Mouse (Mus musculus): Measurements from ENCODE around the gene Decr2.

Decr2 gene

GRCm38 (mm10) chr17:26057787-26058567 is 32.2 kb downstream of the Decr2 start:
- no peak for DNase-seq (ENCODE audit: low read depth, low spot score)

GRCm38 (mm10) chr17:26057278-26057677 is 32.9 kb downstream of the Decr2 start:
- DNase-seq (ENCODE audit: low read depth, low spot score), result no peak

GRCm38 (mm10) chr17:26055164-26055563 is 35.0 kb downstream of the Decr2 start:
- DNase-seq (ENCODE audit: low read depth, low spot score), result no peak

GRCm38 (mm10) chr17:26054133-26054845 is 35.8 kb downstream of the Decr2 start:
- no peak for DNase-seq (ENCODE audit: low read depth, low spot score)

GRCm38 (mm10) chr17:26052706-26053105 is 37.4 kb downstream of the Decr2 start:
- no peak for DNase-seq (ENCODE audit: low read depth, low spot score)

DNA sequence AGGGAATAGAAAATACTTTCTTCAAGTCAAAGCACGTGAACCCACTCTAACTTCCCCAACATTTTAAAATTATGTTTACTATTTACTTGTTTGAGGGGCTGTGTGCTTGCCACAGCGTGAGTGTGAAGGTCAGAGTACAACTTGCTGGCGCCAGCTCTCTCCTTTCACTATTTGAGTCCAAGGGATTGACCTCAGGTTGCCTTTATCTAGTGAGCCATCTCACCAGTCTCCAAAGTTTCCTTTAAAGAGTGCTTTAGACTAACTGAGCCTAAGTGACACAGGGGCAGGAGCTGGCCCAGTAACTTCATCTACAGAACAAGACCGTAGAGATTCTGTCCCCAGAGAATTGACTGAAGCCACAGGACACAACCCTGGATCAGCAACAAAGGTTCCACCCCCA is 38.1 kb downstream of the Decr2 start:
- DNase-seq (ENCODE audit: low read depth, low spot score), result no peak

DNA sequence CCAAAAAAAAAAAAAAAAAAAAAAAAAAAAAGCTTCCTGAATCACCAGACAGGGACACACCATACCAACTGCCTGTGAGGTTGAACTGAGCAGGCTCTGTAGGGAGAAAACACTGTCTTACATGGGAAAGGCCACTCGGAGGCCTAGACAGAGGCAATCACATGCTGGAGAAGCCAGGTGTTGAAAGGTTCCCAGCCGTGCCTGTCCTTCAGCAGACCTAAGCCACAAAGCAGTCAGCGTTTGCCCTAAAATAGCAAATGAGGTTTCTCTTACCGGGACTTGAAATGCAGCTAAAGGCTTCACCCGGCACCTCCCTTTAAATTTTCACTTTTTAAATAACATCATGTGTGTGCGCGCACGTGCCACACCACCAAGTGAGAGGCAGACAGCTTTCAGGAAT is 42.0 kb downstream of the Decr2 start:
- no peak for DNase-seq (ENCODE audit: low read depth, low spot score)

GRCm38 (mm10) chr17:26046253-26046997 is 43.7 kb downstream of the Decr2 start:
- DNase-seq (ENCODE audit: low read depth, low spot score), result no peak

DNA sequence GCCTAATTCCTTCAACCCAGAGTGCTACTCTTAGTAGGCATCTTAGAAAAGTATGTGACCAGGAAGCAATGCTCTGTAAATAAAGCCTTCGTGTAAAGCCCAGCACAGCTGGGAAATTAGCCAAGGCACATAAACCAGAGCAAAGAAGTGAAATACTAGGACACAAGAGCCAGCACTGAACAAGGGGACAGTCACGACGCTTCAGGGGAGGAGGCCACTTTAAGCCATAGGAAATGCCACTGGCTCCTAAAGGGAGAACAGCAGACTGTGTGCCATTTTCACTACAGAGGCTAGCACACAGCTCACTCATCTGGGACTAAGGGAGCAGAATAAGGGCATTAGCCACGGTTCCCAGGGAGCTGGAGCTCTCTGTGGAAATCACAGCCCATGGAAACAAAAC is 44.9 kb downstream of the Decr2 start:
- no peak for DNase-seq (ENCODE audit: low read depth, low spot score)

DNA sequence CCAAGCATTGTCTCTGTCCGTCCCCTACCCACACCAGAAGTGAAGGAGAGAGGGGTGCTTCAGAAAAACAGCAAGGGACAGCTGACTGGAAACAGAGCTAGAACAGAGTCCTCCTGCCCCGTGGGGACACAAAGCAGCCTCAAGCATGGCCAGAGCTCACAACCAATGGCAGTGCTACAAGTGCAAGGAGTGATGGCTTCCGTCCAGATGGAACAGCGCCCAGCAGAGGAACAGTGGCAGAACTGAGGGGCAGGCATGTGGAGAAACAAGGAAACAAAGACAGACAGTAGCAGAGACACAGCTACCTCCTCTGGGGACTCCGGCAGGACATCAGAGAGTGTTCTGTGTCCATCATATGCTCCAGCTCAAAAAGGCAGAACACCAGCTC is 46.9 kb downstream of the Decr2 start:
- no peak for DNase-seq (ENCODE audit: low read depth, low spot score)

- no peak for DNase-seq (ENCODE audit: low read depth, low spot score)
Measured at GRCm38 (mm10) chr17:26042599-26043248, 47.4 kb downstream of the Decr2 start.

- peak; percentile 88 for DNase-seq (ENCODE audit: low read depth, low spot score)
Measured at GRCm38 (mm10) chr17:26041111-26041802, 48.9 kb downstream of the Decr2 start.

DNA sequence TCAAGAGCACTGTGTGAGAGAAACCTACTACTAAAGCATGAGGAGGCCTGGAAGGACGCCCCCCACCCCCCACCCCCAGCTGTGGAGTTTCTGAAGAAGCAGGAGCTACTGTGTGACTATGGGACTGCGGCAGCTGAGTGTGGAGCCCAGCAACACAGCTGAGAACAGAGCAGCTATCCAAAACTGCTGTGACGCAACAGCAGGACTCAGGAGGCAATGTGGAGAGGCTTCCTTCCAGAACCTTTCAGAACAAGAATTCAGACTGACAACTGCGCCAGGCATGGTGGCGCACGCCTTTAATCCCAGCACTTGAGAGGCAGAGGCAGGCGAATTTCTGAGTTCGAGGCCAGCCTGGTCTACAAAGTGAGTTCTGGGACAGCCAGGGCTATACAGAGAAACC is 49.4 kb downstream of the Decr2 start:
- peak; percentile 16 for DNase-seq (ENCODE audit: low read depth, low spot score)

DNA sequence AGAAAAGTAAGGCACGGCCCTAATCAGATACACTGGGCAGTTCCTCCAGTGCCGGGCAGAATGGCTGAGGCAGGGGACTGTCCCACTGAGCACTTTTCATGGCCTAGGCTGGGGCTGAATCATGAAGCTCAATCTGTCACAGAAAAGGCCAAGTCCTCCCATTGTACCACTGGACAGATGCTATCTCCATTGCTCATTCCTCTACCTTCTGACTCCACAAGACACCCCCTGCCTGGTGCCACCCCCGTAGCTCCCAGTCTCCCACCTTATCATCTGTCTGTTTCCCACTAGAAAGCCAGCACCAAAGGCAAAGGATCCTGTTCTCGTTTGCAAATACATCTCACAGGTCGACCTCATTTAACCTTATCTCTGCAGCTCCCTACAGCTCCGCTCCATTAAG is 58.1 kb downstream of the Decr2 start:
- DNase-seq (ENCODE audit: low read depth, low spot score), result no peak

DNA sequence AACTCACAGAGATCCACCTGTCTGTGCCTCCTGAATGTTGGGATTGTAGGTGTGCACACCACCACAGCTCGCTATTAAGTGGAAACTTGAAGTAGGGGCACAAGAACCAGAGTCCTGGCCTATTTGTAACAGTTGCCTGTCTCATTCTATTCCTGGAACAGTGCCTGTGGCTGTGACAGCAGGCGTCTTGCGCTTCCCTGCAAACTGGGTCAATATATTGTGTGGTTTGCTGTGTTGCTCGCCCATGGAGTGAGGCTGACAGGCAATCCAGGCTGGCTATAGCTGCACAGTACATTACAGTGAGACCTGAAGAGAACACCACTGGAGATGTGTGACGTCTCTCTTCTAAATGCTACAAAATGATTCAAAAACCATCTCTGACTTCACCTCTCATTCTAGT is 58.6 kb downstream of the Decr2 start:
- no peak for DNase-seq (ENCODE audit: low read depth, low spot score)

All from 3T3-L1 (cell line).